ENCODE assay signal across 22 mouse cellular contexts in the genomic region with DNA sequence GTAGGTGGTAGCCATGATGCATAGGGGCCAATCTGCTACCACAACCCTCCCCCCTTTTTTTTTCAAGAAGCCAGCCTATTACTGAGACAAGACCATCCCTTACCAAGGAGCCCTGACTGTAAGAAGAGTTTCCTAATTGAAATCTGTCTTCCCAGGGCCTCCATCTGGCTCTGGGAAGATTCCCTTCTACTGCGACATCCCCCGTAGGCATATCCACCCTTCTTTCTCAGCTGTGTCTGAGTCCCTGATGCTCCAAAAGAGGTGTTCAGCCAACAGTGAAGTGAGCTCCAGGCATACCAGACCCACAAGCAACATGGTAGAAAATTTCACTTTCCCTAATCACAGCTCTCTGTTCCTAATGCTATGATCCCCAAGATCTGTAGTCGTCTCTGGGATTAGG. TPM values are rescaled to one million over a fixed set of nuclear protein-coding genes. Genes with fewer than 3 reads are reported as not detected.
"Had no signal": no experiment of that assay in that cellular context is flagged by ENCODE, and none has a peak within 500 bp of the region (broad histone marks: within the 10 kb centered on the region; RNA-seq: fewer than 3 reads in every experiment).

No protein-coding gene starts in this region.

- DNase-seq: kidney, adult 11 months; kidney, adult 8-10 months; kidney, postnatal 14 days; kidney, postnatal 4 days; liver, postnatal 0 days; lung, embryonic 14.5 days; retina, postnatal 1 day; right cerebral cortex, postnatal 4 days; thymus, postnatal 25 days had no signal

- H3K4me1 ChIP-seq: intestine, embryonic 15.5 days; limb, embryonic 12.5 days; limb, embryonic 15.5 days had no signal

- H3K27me3 ChIP-seq: neural tube, embryonic 12.5 days had no signal

- H3K4me2 ChIP-seq: intestine, embryonic 15.5 days; limb, embryonic 12.5 days; limb, embryonic 15.5 days; liver, embryonic 11.5 days; lung, embryonic 14.5 days; midbrain, embryonic 12.5 days; midbrain, embryonic 15.5 days; neural tube, embryonic 12.5 days; neural tube, embryonic 15.5 days had no signal

- H3K4me3 ChIP-seq: intestine, embryonic 15.5 days; limb, embryonic 12.5 days; limb, embryonic 15.5 days; midbrain, embryonic 12.5 days; midbrain, embryonic 15.5 days; neural tube, embryonic 12.5 days; neural tube, embryonic 15.5 days had no signal

- H3K9me3 ChIP-seq: intestine, embryonic 15.5 days; limb, embryonic 12.5 days; limb, embryonic 15.5 days; midbrain, embryonic 12.5 days; midbrain, embryonic 15.5 days; neural tube, embryonic 12.5 days; neural tube, embryonic 15.5 days had no signal

- H3K36me3 ChIP-seq: intestine, embryonic 15.5 days; limb, embryonic 12.5 days; limb, embryonic 15.5 days; midbrain, embryonic 12.5 days; midbrain, embryonic 15.5 days; neural tube, embryonic 12.5 days; neural tube, embryonic 15.5 days had no signal

- ATAC-seq: intestine, embryonic 15.5 days; liver, postnatal 0 days; lung, postnatal 0 days; midbrain, embryonic 15.5 days had no signal

- H3K9ac ChIP-seq: intestine, embryonic 15.5 days; limb, embryonic 12.5 days; limb, embryonic 15.5 days; liver, embryonic 14.5 days; liver, postnatal 0 days; lung, embryonic 14.5 days; midbrain, embryonic 12.5 days; midbrain, embryonic 15.5 days; neural tube, embryonic 12.5 days; neural tube, embryonic 15.5 days had no signal

- H3K27ac ChIP-seq: intestine, embryonic 15.5 days; limb, embryonic 12.5 days; limb, embryonic 15.5 days; liver, embryonic 14.5 days; macrophage; midbrain, embryonic 12.5 days; midbrain, embryonic 15.5 days; neural tube, embryonic 12.5 days; neural tube, embryonic 15.5 days; stomach, postnatal 0 days had no signal

RNA-seq across cellular contexts. Expression of a gene that starts 37.1 kb away (rescaled TPM):
- total RNA-seq: megakaryocyte, adult 5-6 weeks had no signal
- polyA plus RNA-seq: macrophage had no signal
